Mouse (Mus musculus) kidney, adult 2 months (tissue): ENCODE results near the gene Acly. TPM values are rescaled to one million over a fixed set of nuclear protein-coding genes. Genes with fewer than 3 reads are reported as not detected.

Experiments
- DNase-seq: peaks from one replicate; pipeline ENCODE4 v3.0.0; 2021
- H3K27ac ChIP-seq: fragments of 200-500 bp; 2 replicates; pipeline ENCODE4 v1.5.1; 2012; ENCODE audit warnings: low read depth, low read length, control low read depth, inconsistent platforms; ENCODE audit not compliant: insufficient read depth
- H3K27me3 ChIP-seq: fragments of 200-500 bp; replicated peaks from 2 replicates; pipeline ENCODE4 v1.6.1; 2012; ENCODE audit warnings: mild to moderate bottlenecking, moderate library complexity, low read length, inconsistent platforms; ENCODE audit not compliant: control insufficient read depth, insufficient read depth
- H3K36me3 ChIP-seq: fragments of 200-500 bp; 2 replicates; pipeline ENCODE4 v1.6.1; 2012; ENCODE audit warnings: mild to moderate bottlenecking, moderate library complexity, low read length, inconsistent platforms; ENCODE audit not compliant: control insufficient read depth, insufficient read depth
- H3K4me1 ChIP-seq: fragments of 200-500 bp; 2 replicates; pipeline ENCODE4 v1.6.1; 2011; ENCODE audit warnings: low read length; ENCODE audit not compliant: control insufficient read depth, insufficient read depth
- H3K4me3 ChIP-seq: fragments of 200-500 bp; 2 replicates; pipeline ENCODE4 v1.5.1; 2011; ENCODE audit warnings: mild to moderate bottlenecking, low read depth, low read length, control low read depth; ENCODE audit not compliant: insufficient read depth
- CTCF ChIP-seq: fragments of 200-500 bp; conservative IDR thresholded peaks from 2 replicates; pipeline ENCODE4 v1.5.1; 2011; ENCODE audit warnings: low read depth, mild to moderate bottlenecking, control low read depth, low read length, moderate library complexity, mixed read lengths; ENCODE audit not compliant: insufficient read depth, insufficient read length
- POLR2A ChIP-seq: fragments of 200-500 bp; IDR thresholded peaks from one replicate; pipeline ENCODE4 v1.6.1; 2011; ENCODE audit warnings: low read depth, low read length, control low read depth
- WGBS: fragments of 180-500 bp; shearing (Covaris S2); methylation state at CpG from one replicate; pipeline ENCODE4 v1.1.7; 2018; 5-methylcytosine and 5-hydroxymethylcytosine counted together
- polyA plus RNA-seq: library from polyadenylated mRNA; depleted of rRNA; stranded (reverse); fragments of >200 nt; gene quantifications from 2 replicates; pipeline ENCODE4 v1.2.3, GENCODE M21; 2012

The Acly gene
- polyA plus RNA-seq, 1 experiment = 181 TPM

DNA sequence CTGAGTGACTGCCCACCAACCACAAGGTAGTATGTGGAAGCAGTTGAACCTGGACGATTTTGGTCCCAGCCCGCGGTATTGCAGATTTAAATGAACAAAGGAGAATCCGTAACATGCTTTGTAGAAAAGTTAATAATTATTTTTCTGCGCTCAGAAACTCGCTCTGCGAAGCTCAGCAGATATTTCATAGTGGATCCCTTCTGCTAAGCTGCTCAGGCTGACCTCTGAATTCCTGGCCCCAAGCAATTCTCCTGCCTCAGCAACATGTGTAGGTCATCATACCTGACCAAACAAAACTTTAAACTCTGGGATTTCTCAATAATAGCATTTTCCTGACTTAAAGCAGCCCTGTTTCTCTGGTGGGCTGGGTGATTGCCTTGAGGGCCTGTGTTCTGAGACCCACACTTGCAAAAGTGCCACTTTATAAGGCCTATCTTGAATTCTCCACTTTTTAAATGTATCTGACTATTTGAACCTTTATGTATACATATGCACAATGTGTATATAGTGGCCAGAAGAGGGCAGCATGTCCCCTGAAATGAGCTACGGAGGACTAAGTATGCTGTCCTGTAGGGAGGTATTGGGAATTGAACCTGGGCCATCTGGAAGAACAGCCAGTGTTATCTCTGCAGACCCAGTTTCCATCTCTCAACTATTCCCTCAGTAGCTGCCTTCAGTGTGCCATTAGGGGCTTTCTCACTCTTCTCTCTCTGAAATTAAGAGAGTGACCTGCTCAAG is 41.8 kb downstream of the Acly start:
- Histone ChIP-seq H3K27me3 (no peaks in the 10 kb centered on the region), H3K36me3 (peaks cover under 1% of the 10 kb centered on the region; the same call in 1 of the 2 replicates), H3K27ac (no peak overlapping the region), H3K4me1 (no peaks in the 10 kb centered on the region; the same call in 1 of the 2 replicates), H3K4me3 (no peak overlapping the region)
- no peak for TF ChIP-seq POLR2A
- peak; percentile 34; the same call in 1 of the 2 replicates for TF ChIP-seq CTCF
- 58% methylated on average over 8 of the region's 8 CpGs for WGBS
- DNase-seq = peak; percentile 64

DNA sequence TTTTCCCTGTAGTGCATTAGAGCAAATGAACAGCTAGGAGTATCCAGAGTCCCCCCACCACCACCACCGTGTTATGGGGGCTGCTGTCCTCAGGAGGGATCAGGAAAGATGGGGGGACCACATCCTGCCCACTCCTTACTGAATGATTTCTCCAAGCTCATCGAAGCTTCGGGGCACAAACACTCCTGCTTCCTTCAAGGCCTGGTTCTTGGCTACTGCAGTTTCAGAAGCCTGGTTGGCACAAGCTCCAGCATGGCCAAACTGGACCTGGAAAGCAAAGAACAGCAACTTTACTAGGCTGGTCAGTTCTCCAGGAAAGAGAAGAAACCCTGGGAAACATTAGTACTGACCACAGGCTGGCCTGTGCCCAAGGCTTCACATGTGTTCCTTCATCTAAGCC is 43.3 kb downstream of the Acly start:
- Histone ChIP-seq H3K4me3 (no peak overlapping the region), H3K4me1 (no peaks in the 10 kb centered on the region; the same call in 1 of the 2 replicates), H3K36me3 (peaks cover 3% of the 10 kb centered on the region; the same call in 1 of the 2 replicates), H3K27me3 (no peaks in the 10 kb centered on the region), H3K27ac (no peak overlapping the region)
- TF ChIP-seq CTCF (no peak), POLR2A (no peak)
- DNase-seq = no peak
- WGBS = 93% methylated on average over 3 of the region's 3 CpGs

DNA sequence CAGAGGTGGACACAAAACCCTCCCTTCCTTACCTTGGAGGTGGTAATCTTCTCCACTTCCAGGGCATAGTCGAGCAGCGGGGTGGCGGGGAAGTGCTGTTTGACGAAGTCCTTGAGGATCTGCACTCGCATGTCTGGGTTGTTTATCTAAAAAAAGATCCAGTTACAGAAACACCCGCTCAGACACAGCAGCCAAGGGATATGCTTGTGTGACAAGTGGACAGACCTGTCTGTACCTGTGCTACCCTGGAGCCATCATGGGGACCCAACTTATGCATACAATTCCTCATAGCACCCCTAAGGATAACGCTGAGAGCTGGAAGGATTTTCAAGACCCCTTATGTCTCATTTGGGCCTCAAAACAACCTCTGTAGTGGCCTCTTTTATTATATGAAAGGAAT is 48.6 kb downstream of the Acly start:
- Histone ChIP-seq H3K4me1 (no peaks in the 10 kb centered on the region), H3K4me3 (no peak overlapping the region), H3K27me3 (no peaks in the 10 kb centered on the region), H3K36me3 (peaks cover 7% of the 10 kb centered on the region; the same call in 1 of the 2 replicates), H3K27ac (no peak overlapping the region)
- TF ChIP-seq CTCF = no peak
- TF ChIP-seq POLR2A = no peak
- no peak for DNase-seq
- WGBS = 78% methylated on average over 7 of the region's 7 CpGs

DNA sequence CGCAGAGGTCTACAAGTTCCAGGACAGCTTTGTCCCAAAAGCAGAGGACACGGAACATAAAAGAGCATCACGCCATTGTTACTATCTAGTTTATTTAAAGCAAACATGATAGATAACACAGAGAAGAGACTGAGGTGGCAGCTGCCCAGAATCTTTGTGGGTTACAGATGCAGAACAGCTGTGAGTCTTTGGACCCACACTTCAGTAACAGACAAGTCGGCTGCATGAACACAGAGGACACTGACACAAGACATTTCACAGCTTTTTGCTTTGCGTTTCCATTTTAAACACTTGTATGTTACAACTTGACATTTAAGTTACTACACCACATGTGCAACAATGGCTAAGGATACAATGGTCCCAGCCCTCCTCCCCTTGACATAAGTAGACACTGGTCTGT is 51.5 kb downstream of the Acly start:
- no peak for DNase-seq
- Histone ChIP-seq H3K4me1 (peaks cover 5% of the 10 kb centered on the region; the same call in 1 of the 2 replicates), H3K36me3 (peaks cover 7% of the 10 kb centered on the region; the same call in 1 of the 2 replicates), H3K27me3 (no peaks in the 10 kb centered on the region), H3K4me3 (no peak overlapping the region), H3K27ac (no peak overlapping the region)
- 91% methylated on average over 5 of the region's 5 CpGs for WGBS
- TF ChIP-seq CTCF = no peak
- no peak for TF ChIP-seq POLR2A

DNA sequence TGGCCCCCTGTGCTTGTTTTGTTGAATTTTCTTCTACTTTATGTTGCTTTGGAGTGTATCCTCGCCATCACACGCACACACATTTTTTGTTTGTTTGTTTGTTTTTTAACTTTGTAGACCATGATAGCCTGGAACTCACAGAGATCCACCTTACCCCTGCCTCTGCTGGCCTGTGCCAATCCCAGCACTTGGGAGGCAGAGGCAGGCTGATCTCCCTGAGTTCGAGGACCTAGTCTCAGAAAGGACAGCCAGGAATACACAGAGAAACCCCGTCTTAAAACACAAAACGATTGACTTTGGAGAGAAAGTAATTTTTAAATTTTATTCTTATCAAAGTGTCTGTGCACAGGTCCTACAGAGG is 54.9 kb downstream of the Acly start:
- 43% methylated on average over 5 of the region's 5 CpGs for WGBS
- DNase-seq = no peak
- Histone ChIP-seq H3K27me3 (no peaks in the 10 kb centered on the region), H3K36me3 (peaks cover 1% of the 10 kb centered on the region; the same call in 1 of the 2 replicates), H3K27ac (no peak overlapping the region), H3K4me1 (peaks cover 12% of the 10 kb centered on the region; the same call in 1 of the 2 replicates), H3K4me3 (no peak overlapping the region)
- TF ChIP-seq POLR2A (no peak), CTCF (no peak)

DNA sequence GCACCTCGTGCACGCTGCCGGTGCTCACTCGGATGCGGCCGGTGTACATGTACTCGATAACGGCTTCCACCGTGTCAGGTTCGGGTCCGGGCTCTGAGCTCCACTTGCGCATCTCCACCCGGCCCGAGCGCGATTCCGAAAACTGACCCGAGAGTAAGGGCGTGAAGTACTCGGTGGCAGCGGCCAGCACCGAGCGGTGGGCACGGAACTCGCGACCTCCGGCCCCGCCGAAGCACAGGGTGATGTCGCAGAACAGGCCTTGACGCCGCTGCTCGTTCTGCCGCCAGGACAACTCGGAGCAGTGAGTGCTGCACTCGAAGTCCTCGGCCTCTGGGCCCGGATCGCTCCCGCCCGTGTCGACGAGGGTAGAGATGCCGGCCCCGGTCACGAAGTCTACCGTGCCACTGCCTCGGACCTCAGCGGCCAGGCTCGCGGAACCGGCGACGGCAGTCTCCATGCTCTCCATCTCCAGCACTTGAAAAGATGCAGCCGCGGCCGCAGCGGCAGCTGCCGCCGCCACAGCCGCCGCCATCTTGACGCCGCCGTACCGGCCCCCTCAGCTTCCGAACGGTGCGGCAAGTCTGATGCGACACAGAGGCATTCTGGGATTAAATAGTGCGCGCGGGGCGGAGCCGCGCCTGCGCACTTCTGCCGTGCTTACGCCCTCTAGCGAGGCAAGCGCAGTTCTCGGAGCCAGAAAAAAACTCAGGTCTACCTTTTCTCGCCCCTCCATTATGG is 55.4 kb downstream of the Acly start, which contains the start of gene Klhl11:
Gene Klhl11 (minus strand): TSS at position 545 of the 738 bp plus-strand sequence.
- peak; percentile 93 for DNase-seq
- TF ChIP-seq CTCF = peak; percentile 79
- TF ChIP-seq POLR2A = peak; percentile 95
- Histone ChIP-seq H3K4me3 (peak within 1 kb of the TSS; percentile 98), H3K27me3 (no peaks in the 10 kb centered on the region), H3K4me1 (peaks cover 12% of the 10 kb centered on the region; the same call in 1 of the 2 replicates), H3K27ac (peak within 1 kb of the TSS; percentile 29), H3K36me3 (peaks cover 1% of the 10 kb centered on the region; the same call in 1 of the 2 replicates)
- under 1% methylated on average over 83 of the region's 83 CpGs for WGBS
